Mouse (Mus musculus) forebrain, embryonic 13.5 days (tissue): ENCODE results near the gene Gm20388. TPM values are rescaled to one million over a fixed set of nuclear protein-coding genes. Genes with fewer than 3 reads are reported as not detected.

Experiments
- ATAC-seq: fragments of 200-750 bp; cut with Nextera tagmentation; 2 replicates; pipeline ENCODE4 v1.8.0; 2017
- H3K27ac ChIP-seq: fragments of 300-500 bp; sonication (generic); 2 replicates; pipeline ENCODE4 v1.5.1; 2015; ENCODE audit warnings: inconsistent platforms, mild to moderate bottlenecking, moderate library complexity
- H3K27me3 ChIP-seq: fragments of 300-500 bp; sonication (generic); 2 replicates; pipeline ENCODE4 v1.6.1; 2015; ENCODE audit warnings: mild to moderate bottlenecking, inconsistent platforms
- H3K36me3 ChIP-seq: fragments of 300-500 bp; sonication (generic); 2 replicates; pipeline ENCODE4 v1.6.1; 2015; ENCODE audit warnings: mild to moderate bottlenecking, inconsistent platforms; ENCODE audit not compliant: poor library complexity, severe bottlenecking
- H3K4me1 ChIP-seq: fragments of 300-500 bp; sonication (generic); 2 replicates; pipeline ENCODE4 v1.6.1; 2015; ENCODE audit warnings: inconsistent platforms
- H3K4me2 ChIP-seq: fragments of 300-500 bp; sonication (generic); 2 replicates; pipeline ENCODE4 v1.6.1; 2015; ENCODE audit warnings: inconsistent platforms, mild to moderate bottlenecking, moderate library complexity
- H3K4me3 ChIP-seq: fragments of 300-500 bp; sonication (generic); 2 replicates; pipeline ENCODE4 v1.5.1; 2015; ENCODE audit warnings: mild to moderate bottlenecking, inconsistent platforms
- H3K9ac ChIP-seq: fragments of 300-500 bp; sonication (generic); 2 replicates; pipeline ENCODE4 v1.6.1; 2015; ENCODE audit warnings: mild to moderate bottlenecking, inconsistent platforms
- H3K9me3 ChIP-seq: fragments of 300-500 bp; sonication (generic); replicated peaks from 2 replicates; pipeline ENCODE4 v1.6.1; 2016; ENCODE audit warnings: inconsistent platforms
- WGBS: fragments of 180-500 bp; shearing (Covaris S2); methylation state at CpG from one replicate; pipeline ENCODE4 v1.1.7; 2015; 5-methylcytosine and 5-hydroxymethylcytosine counted together
- polyA plus RNA-seq: library from polyadenylated mRNA; unstranded; fragments of >200 nt; fragmentation: Nextera tagmentation; extraction: Ambion mirVana; gene quantifications from 2 replicates; pipeline ENCODE4 v1.2.1, GENCODE M21; 2015

Gene Gm20388
- polyA plus RNA-seq, 1 experiment from 2014 or later = 5.6 TPM

GRCm38 (mm10) chr8:121395316-121395715 lies 1484.7 kb downstream of the Gm20388 start:
- Histone ChIP-seq H3K36me3 (no peaks in the 10 kb centered on the region), H3K4me1 (peaks cover 26% of the 10 kb centered on the region), H3K9me3 (no peaks in the 10 kb centered on the region), H3K27me3 (peaks cover 85% of the 10 kb centered on the region), H3K27ac (no peak overlapping the region), H3K4me3 (no peak overlapping the region), H3K4me2 (no peak overlapping the region), H3K9ac (no peak overlapping the region)
- ATAC-seq = no peak
- 61% methylated on average over 11 of the region's 11 CpGs for WGBS

- Histone ChIP-seq H3K9me3 (no peaks in the 10 kb centered on the region), H3K36me3 (no peaks in the 10 kb centered on the region), H3K27ac (no peak overlapping the region), H3K4me1 (peaks cover 22% of the 10 kb centered on the region), H3K9ac (peak overlapping the region; percentile 10; the same call in 1 of the 2 replicates), H3K27me3 (peaks cover 80% of the 10 kb centered on the region), H3K4me2 (peak overlapping the region; percentile 1; the same call in 1 of the 2 replicates), H3K4me3 (no peak overlapping the region)
- WGBS = 4% methylated on average over 11 of the region's 11 CpGs
- no peak for ATAC-seq
Measured at GRCm38 (mm10) chr8:121396151-121396550, 1485.5 kb downstream of the Gm20388 start.

- Histone ChIP-seq H3K36me3 (no peaks in the 10 kb centered on the region), H3K27ac (no peak overlapping the region), H3K4me3 (no peak overlapping the region), H3K27me3 (peaks cover 74% of the 10 kb centered on the region), H3K9me3 (no peaks in the 10 kb centered on the region), H3K9ac (no peak overlapping the region), H3K4me2 (no peak overlapping the region), H3K4me1 (peaks cover 13% of the 10 kb centered on the region)
- 34% methylated on average over 10 of the region's 10 CpGs for WGBS
- no peak for ATAC-seq
Measured at GRCm38 (mm10) chr8:121397201-121397698, 1486.6 kb downstream of the Gm20388 start.

- Histone ChIP-seq H3K4me1 (peaks cover 13% of the 10 kb centered on the region), H3K27ac (no peak overlapping the region), H3K9me3 (no peaks in the 10 kb centered on the region), H3K4me3 (no peak overlapping the region), H3K36me3 (no peaks in the 10 kb centered on the region), H3K27me3 (peaks cover 69% of the 10 kb centered on the region), H3K4me2 (no peak overlapping the region), H3K9ac (no peak overlapping the region)
- WGBS = 72% methylated on average over 6 of the region's 6 CpGs
- ATAC-seq = no peak
Measured at GRCm38 (mm10) chr8:121398081-121398480, 1487.4 kb downstream of the Gm20388 start.

- WGBS = 92% methylated on average over 20 of the region's 20 CpGs
- no peak for ATAC-seq
- H3K27me3 ChIP-seq = peaks cover 62% of the 10 kb centered on the region
Measured at GRCm38 (mm10) chr8:121398724-121399123, 1488.1 kb downstream of the Gm20388 start.

GRCm38 (mm10) chr8:121399173-121399572 lies 1488.5 kb downstream of the Gm20388 start:
- Histone ChIP-seq H3K4me3 (no peak overlapping the region), H3K27me3 (peaks cover 58% of the 10 kb centered on the region), H3K4me2 (no peak overlapping the region), H3K4me1 (peaks cover 13% of the 10 kb centered on the region), H3K9me3 (no peaks in the 10 kb centered on the region), H3K9ac (no peak overlapping the region), H3K36me3 (no peaks in the 10 kb centered on the region), H3K27ac (no peak overlapping the region)
- ATAC-seq = no peak
- WGBS = 53% methylated on average over 3 of the region's 3 CpGs

More at GRCm38 (mm10) chr8:121398724-121399123, 1488.1 kb downstream of the Gm20388 start:
- H3K4me1 ChIP-seq = peaks cover 13% of the 10 kb centered on the region
- no peak overlapping the region for H3K27ac ChIP-seq
- no peak overlapping the region for H3K4me2 ChIP-seq
- H3K36me3 ChIP-seq = no peaks in the 10 kb centered on the region
- H3K9ac ChIP-seq = no peak overlapping the region
- no peaks in the 10 kb centered on the region for H3K9me3 ChIP-seq
- no peak overlapping the region for H3K4me3 ChIP-seq

- no peak overlapping the region for H3K27ac ChIP-seq
- no peaks in the 10 kb centered on the region for H3K9me3 ChIP-seq
- no peak overlapping the region for H3K4me2 ChIP-seq
- H3K36me3 ChIP-seq = no peaks in the 10 kb centered on the region
- ATAC-seq = no peak
- H3K4me3 ChIP-seq = no peak overlapping the region
- H3K4me1 ChIP-seq = peaks cover 10% of the 10 kb centered on the region
- no peak overlapping the region for H3K9ac ChIP-seq
- H3K27me3 ChIP-seq = peaks cover 47% of the 10 kb centered on the region
- 37% methylated on average over 9 of the region's 9 CpGs for WGBS
Measured at GRCm38 (mm10) chr8:121400581-121400980, 1489.9 kb downstream of the Gm20388 start.

GRCm38 (mm10) chr8:121403821-121404220 lies 1493.2 kb downstream of the Gm20388 start:
- Histone ChIP-seq H3K9ac (no peak overlapping the region), H3K4me2 (no peak overlapping the region), H3K4me1 (no peaks in the 10 kb centered on the region), H3K9me3 (no peaks in the 10 kb centered on the region), H3K36me3 (no peaks in the 10 kb centered on the region), H3K27me3 (peaks cover 17% of the 10 kb centered on the region; the same call in 1 of the 2 replicates), H3K27ac (no peak overlapping the region), H3K4me3 (no peak overlapping the region)
- ATAC-seq = no peak
- WGBS = 85% methylated on average over 6 of the region's 6 CpGs

- WGBS = 66% methylated on average over 6 of the region's 6 CpGs
- no peak overlapping the region for H3K4me2 ChIP-seq
- no peak for ATAC-seq
- no peaks in the 10 kb centered on the region for H3K4me1 ChIP-seq
- H3K36me3 ChIP-seq = no peaks in the 10 kb centered on the region
- H3K27me3 ChIP-seq = no peaks in the 10 kb centered on the region
- no peak overlapping the region for H3K9ac ChIP-seq
- H3K9me3 ChIP-seq = no peaks in the 10 kb centered on the region
- H3K27ac ChIP-seq = no peak overlapping the region
- H3K4me3 ChIP-seq = no peak overlapping the region
Measured at GRCm38 (mm10) chr8:121418081-121418480, 1507.4 kb downstream of the Gm20388 start.

- Histone ChIP-seq H3K4me1 (no peaks in the 10 kb centered on the region), H3K4me3 (no peak overlapping the region), H3K27ac (no peak overlapping the region), H3K4me2 (no peak overlapping the region), H3K27me3 (no peaks in the 10 kb centered on the region), H3K9ac (no peak overlapping the region), H3K9me3 (no peaks in the 10 kb centered on the region), H3K36me3 (no peaks in the 10 kb centered on the region)
- WGBS = 93% methylated on average over 2 of the region's 2 CpGs
- no peak for ATAC-seq
Measured at GRCm38 (mm10) chr8:121419551-121419950, 1508.9 kb downstream of the Gm20388 start.

- ATAC-seq = no peak
- 88% methylated on average over 5 of the region's 5 CpGs for WGBS
- Histone ChIP-seq H3K4me2 (no peak overlapping the region), H3K9ac (no peak overlapping the region), H3K4me3 (no peak overlapping the region), H3K27me3 (no peaks in the 10 kb centered on the region), H3K27ac (no peak overlapping the region), H3K36me3 (no peaks in the 10 kb centered on the region), H3K9me3 (no peaks in the 10 kb centered on the region), H3K4me1 (no peaks in the 10 kb centered on the region)
Measured at GRCm38 (mm10) chr8:121421009-121421408, 1510.4 kb downstream of the Gm20388 start.

GRCm38 (mm10) chr8:121424080-121424479 lies 1513.4 kb downstream of the Gm20388 start:
- Histone ChIP-seq H3K4me3 (no peak overlapping the region), H3K27ac (no peak overlapping the region), H3K4me2 (no peak overlapping the region), H3K36me3 (no peaks in the 10 kb centered on the region), H3K9me3 (no peaks in the 10 kb centered on the region), H3K4me1 (no peaks in the 10 kb centered on the region), H3K27me3 (no peaks in the 10 kb centered on the region), H3K9ac (no peak overlapping the region)
- ATAC-seq = no peak
- WGBS = 94% methylated on average over 10 of the region's 10 CpGs

GRCm38 (mm10) chr8:121424600-121424999 lies 1514.0 kb downstream of the Gm20388 start:
- Histone ChIP-seq H3K27me3 (no peaks in the 10 kb centered on the region), H3K9me3 (no peaks in the 10 kb centered on the region), H3K4me2 (no peak overlapping the region), H3K36me3 (no peaks in the 10 kb centered on the region), H3K9ac (no peak overlapping the region), H3K4me3 (no peak overlapping the region), H3K4me1 (no peaks in the 10 kb centered on the region), H3K27ac (no peak overlapping the region)
- ATAC-seq = no peak
- 89% methylated on average over 14 of the region's 14 CpGs for WGBS
